Mouse (Mus musculus) liver, embryonic 12.5 days (tissue): ENCODE measurements at regions not wholly inside any gene's neighbourhood (a gene's known extent, or its start where the extent isn't known, plus 50 kb on each side); places are given as distances from the start of the nearest gene placed in this dataset.

Source experiments
- ATAC-seq: fragments of 200-750 bp; cut with Nextera tagmentation; 2 replicates; pipeline ENCODE4 v1.8.0; 2017; ENCODE audit warnings: moderate number of reproducible peaks, mild to moderate bottlenecking, moderate library complexity
- H3K27ac ChIP-seq: fragments of 300-500 bp; sonication (generic); 2 replicates; pipeline ENCODE4 v1.5.1; 2016; ENCODE audit warnings: mild to moderate bottlenecking
- H3K27me3 ChIP-seq: fragments of 300-500 bp; sonication (generic); replicated peaks from 2 replicates; pipeline ENCODE4 v1.6.1; 2016; ENCODE audit warnings: mild to moderate bottlenecking, moderate library complexity
- H3K36me3 ChIP-seq: fragments of 300-500 bp; sonication (generic); 2 replicates; pipeline ENCODE4 v1.6.1; 2016; ENCODE audit warnings: mild to moderate bottlenecking, moderate library complexity
- H3K4me1 ChIP-seq: fragments of 300-500 bp; sonication (generic); 2 replicates; pipeline ENCODE4 v1.6.1; 2016
- H3K4me2 ChIP-seq: fragments of 300-500 bp; sonication (generic); 2 replicates; pipeline ENCODE4 v1.6.1; 2016; ENCODE audit warnings: mild to moderate bottlenecking, moderate library complexity
- H3K4me3 ChIP-seq: fragments of 300-500 bp; sonication (generic); 2 replicates; pipeline ENCODE4 v1.5.1; 2016; ENCODE audit warnings: mild to moderate bottlenecking, moderate library complexity
- H3K9ac ChIP-seq: fragments of 300-500 bp; sonication (generic); 2 replicates; pipeline ENCODE4 v1.6.1; 2016; ENCODE audit warnings: mild to moderate bottlenecking, moderate library complexity
- H3K9me3 ChIP-seq: fragments of 300-500 bp; sonication (generic); replicated peaks from 2 replicates; pipeline ENCODE4 v1.6.1; 2016; ENCODE audit warnings: mild to moderate bottlenecking, moderate library complexity
- WGBS: fragments of 180-500 bp; shearing (Covaris S2); methylation state at CpG from one replicate; pipeline ENCODE4 v1.1.7; 2016; ENCODE audit not compliant: insufficient replicate concordance; 5-methylcytosine and 5-hydroxymethylcytosine counted together

DNA sequence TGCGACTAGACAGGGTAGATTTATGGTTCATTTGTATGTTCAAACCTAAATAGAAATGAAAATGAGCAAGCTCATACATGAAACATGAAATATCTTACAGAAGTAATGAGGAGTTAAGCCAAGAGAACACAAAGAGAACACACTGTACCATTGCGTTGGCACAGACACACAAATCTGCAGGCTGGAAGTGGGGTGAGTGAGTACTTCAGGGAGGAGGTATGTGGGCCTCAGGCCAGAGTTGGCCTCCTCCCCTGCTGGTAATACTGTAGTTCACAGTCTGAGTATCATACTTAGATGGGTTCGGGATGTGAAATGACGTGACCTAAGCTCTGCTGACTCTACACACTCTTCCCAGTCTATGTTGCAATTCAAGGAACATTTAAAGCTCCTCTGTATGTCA lies 624.1 kb downstream of the Rnf144a start:
- H3K36me3 ChIP-seq, result no peaks in the 10 kb centered on the region
- no peak overlapping the region for H3K4me3 ChIP-seq
- no peaks in the 10 kb centered on the region for H3K4me1 ChIP-seq
- WGBS, result 57% methylated on average over 4 of the region's 4 CpGs
- no peak overlapping the region for H3K9ac ChIP-seq
- H3K4me2 ChIP-seq, result no peak overlapping the region
- no peaks in the 10 kb centered on the region for H3K9me3 ChIP-seq
- ATAC-seq, result no peak
- no peaks in the 10 kb centered on the region for H3K27me3 ChIP-seq
- no peak overlapping the region for H3K27ac ChIP-seq

DNA sequence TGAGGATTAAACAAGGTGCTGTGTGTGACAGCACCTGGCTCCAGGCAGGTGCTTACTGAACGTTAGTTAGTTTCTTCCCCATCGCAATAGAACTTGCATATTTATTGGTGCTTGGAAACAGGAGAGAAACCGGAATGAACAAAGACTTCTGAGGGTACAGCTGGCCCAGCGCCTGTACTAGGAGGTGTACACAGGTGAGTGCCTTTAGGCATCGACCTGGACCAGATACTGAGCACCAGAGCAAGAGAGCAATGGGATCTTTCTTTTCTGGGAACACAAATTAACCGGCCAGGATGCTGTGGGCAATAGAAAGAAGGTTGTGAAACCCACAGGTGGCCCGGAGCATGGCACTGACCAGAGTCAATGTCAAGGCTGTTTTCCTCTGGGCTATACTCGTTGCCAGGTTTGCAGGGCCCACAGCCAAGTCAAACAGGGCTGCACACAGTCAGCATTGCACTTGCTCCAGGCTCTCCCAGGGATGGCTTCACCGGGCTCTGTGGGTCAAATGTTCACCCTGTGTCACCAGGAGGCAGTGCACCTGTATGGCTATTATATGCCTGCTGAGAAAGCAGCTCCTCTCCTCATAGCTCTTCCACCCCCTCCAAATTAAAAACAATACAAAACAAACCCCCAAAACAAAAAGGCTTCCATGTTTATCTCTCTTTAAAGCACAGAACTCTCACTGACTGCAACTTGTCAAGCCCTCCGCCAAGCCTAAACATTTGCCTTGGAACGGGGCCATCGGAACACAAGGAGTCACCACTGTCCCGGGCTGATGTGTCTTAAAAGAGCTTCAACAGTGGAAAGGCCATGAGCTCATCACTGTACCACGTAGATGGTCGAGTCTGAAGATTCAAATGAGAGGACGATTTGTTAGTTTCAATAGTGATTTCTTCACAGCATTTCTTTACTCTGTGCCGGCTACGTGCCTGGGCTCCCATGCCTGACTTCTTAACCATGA lies 629.1 kb downstream of the Rnf144a start:
- H3K9ac ChIP-seq, result no peak overlapping the region
- no peaks in the 10 kb centered on the region for H3K27me3 ChIP-seq
- no peak overlapping the region for H3K4me3 ChIP-seq
- H3K9me3 ChIP-seq, result no peaks in the 10 kb centered on the region
- H3K27ac ChIP-seq, result no peak overlapping the region
- H3K4me1 ChIP-seq, result no peaks in the 10 kb centered on the region
- no peak overlapping the region for H3K4me2 ChIP-seq
- no peaks in the 10 kb centered on the region for H3K36me3 ChIP-seq
- ATAC-seq, result no peak
- 66% methylated on average over 18 of the region's 18 CpGs for WGBS

GRCm38 (mm10) chr12:25784401-25784800 lies 630.7 kb downstream of the Rnf144a start:
- H3K4me3 ChIP-seq, result no peak overlapping the region
- WGBS, result 60% methylated on average over 3 of the region's 3 CpGs
- no peak for ATAC-seq
- H3K9me3 ChIP-seq, result no peaks in the 10 kb centered on the region
- H3K9ac ChIP-seq, result no peak overlapping the region
- no peak overlapping the region for H3K4me2 ChIP-seq
- H3K27me3 ChIP-seq, result no peaks in the 10 kb centered on the region
- H3K36me3 ChIP-seq, result no peaks in the 10 kb centered on the region
- H3K27ac ChIP-seq, result no peak overlapping the region
- no peaks in the 10 kb centered on the region for H3K4me1 ChIP-seq

- H3K9me3 ChIP-seq, result no peaks in the 10 kb centered on the region
- H3K4me2 ChIP-seq, result no peak overlapping the region
- H3K36me3 ChIP-seq, result no peaks in the 10 kb centered on the region
- H3K4me1 ChIP-seq, result no peaks in the 10 kb centered on the region
- ATAC-seq, result no peak
- H3K9ac ChIP-seq, result no peak overlapping the region
- WGBS, result 41% methylated on average over 10 of the region's 10 CpGs
- no peak overlapping the region for H3K27ac ChIP-seq
- H3K27me3 ChIP-seq, result no peaks in the 10 kb centered on the region
- no peak overlapping the region for H3K4me3 ChIP-seq
Observed at GRCm38 (mm10) chr12:25782972-25783717, 631.9 kb downstream of the Rnf144a start.

- Histone ChIP-seq H3K4me2 (no peak overlapping the region), H3K27me3 (no peaks in the 10 kb centered on the region), H3K9ac (no peak overlapping the region), H3K36me3 (no peaks in the 10 kb centered on the region), H3K27ac (no peak overlapping the region), H3K4me1 (no peaks in the 10 kb centered on the region), H3K9me3 (no peaks in the 10 kb centered on the region), H3K4me3 (no peak overlapping the region)
- ATAC-seq, result no peak
- 63% methylated on average over 3 of the region's 3 CpGs for WGBS
Observed at GRCm38 (mm10) chr12:25771856-25772255, 643.2 kb downstream of the Rnf144a start.

GRCm38 (mm10) chr12:25768644-25769043 lies 646.4 kb downstream of the Rnf144a start:
- WGBS, result 61% methylated on average over 5 of the region's 5 CpGs

DNA sequence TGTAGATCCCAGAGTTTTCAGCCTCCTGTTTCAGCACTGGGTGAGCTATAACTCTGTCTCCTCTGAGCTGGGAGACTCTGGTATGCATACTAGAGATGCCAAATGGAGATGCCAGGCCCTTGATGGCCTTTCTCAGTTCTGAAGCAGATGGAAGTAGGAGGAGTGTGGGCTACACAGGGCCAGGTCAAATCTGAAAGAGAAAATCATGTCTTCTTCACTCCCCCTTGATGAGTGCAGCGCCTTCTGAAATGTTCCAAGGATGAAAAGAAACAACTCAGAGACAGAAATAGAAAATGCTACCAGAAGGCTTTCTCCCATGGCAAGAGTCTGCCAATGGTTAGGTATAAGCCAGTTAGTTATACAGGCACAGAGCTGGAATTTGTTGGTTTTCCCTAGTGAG lies 652.0 kb downstream of the Rnf144a start:
- WGBS, result 58% methylated on average over 1 of the region's 1 CpGs
- Histone ChIP-seq H3K27me3 (no peaks in the 10 kb centered on the region), H3K9ac (no peak overlapping the region), H3K27ac (no peak overlapping the region), H3K4me3 (no peak overlapping the region), H3K4me2 (no peak overlapping the region), H3K9me3 (no peaks in the 10 kb centered on the region), H3K36me3 (no peaks in the 10 kb centered on the region), H3K4me1 (no peaks in the 10 kb centered on the region)
- ATAC-seq, result no peak

More at GRCm38 (mm10) chr12:25768644-25769043, 646.4 kb downstream of the Rnf144a start:
- Histone ChIP-seq H3K4me1 (no peaks in the 10 kb centered on the region), H3K36me3 (no peaks in the 10 kb centered on the region), H3K27me3 (no peaks in the 10 kb centered on the region), H3K27ac (no peak overlapping the region), H3K4me3 (no peak overlapping the region), H3K9ac (no peak overlapping the region), H3K9me3 (no peaks in the 10 kb centered on the region), H3K4me2 (no peak overlapping the region)
- no peak for ATAC-seq

DNA sequence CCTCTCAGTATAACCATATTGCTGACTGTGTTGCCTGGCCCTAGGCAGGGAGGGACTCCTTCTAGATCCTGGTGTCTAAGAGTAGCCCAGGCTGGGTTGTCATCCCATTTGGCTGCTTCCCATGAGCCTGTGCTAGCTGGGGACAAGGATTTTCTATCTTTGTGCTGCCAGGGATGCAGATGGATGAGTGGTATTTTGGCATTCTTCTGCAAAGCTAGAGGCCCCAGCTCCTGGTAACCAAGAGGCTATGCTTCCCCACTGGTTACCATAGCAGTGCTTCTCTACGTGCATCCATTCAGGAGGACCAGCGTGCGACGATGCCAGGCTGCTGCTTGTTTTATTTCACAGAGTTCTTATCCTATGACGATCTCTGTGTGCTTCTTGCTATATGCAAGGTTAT lies 658.0 kb downstream of the Rnf144a start:
- 73% methylated on average over 5 of the region's 5 CpGs for WGBS
- H3K4me2 ChIP-seq, result no peak overlapping the region
- H3K4me1 ChIP-seq, result no peaks in the 10 kb centered on the region
- H3K9me3 ChIP-seq, result no peaks in the 10 kb centered on the region
- H3K27ac ChIP-seq, result no peak overlapping the region
- ATAC-seq, result no peak
- no peaks in the 10 kb centered on the region for H3K27me3 ChIP-seq
- no peak overlapping the region for H3K4me3 ChIP-seq
- no peaks in the 10 kb centered on the region for H3K36me3 ChIP-seq
- no peak overlapping the region for H3K9ac ChIP-seq

DNA sequence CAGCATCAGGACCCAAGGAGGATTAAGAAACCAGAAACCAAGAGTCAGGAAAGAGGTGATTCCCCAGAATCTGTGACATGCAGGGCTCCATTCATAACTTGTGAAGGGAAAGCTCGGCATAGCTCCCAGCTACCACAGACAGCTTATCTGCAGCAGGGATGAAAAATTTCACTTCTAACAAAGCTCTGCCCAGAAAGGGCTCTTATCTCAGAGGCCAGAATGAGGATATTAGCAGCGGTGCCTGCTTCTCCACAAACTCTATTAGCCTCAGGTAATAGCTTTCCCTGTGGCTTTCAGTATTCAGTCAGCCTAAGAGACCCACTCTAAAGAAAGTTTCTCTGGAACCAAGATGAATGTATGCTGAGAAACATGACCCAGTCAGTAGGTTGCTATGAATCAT lies 636.9 kb upstream of the Id2 start:
- Histone ChIP-seq H3K27me3 (no peaks in the 10 kb centered on the region), H3K36me3 (no peaks in the 10 kb centered on the region), H3K4me1 (no peaks in the 10 kb centered on the region), H3K9ac (no peak overlapping the region), H3K4me2 (no peak overlapping the region), H3K9me3 (no peaks in the 10 kb centered on the region), H3K27ac (no peak overlapping the region), H3K4me3 (no peak overlapping the region)
- ATAC-seq, result no peak
- 22% methylated on average over 2 of the region's 2 CpGs for WGBS

GRCm38 (mm10) chr12:25725774-25726173 lies 628.8 kb upstream of the Id2 start:
- WGBS, result 33% methylated on average over 2 of the region's 2 CpGs

GRCm38 (mm10) chr12:25711186-25711585 lies 614.2 kb upstream of the Id2 start:
- no peak overlapping the region for H3K4me2 ChIP-seq
- ATAC-seq, result no peak
- WGBS, result 79% methylated on average over 1 of the region's 1 CpGs
- no peaks in the 10 kb centered on the region for H3K4me1 ChIP-seq
- H3K27me3 ChIP-seq, result no peaks in the 10 kb centered on the region
- no peaks in the 10 kb centered on the region for H3K9me3 ChIP-seq
- H3K36me3 ChIP-seq, result no peaks in the 10 kb centered on the region
- no peak overlapping the region for H3K27ac ChIP-seq
- H3K4me3 ChIP-seq, result no peak overlapping the region
- H3K9ac ChIP-seq, result no peak overlapping the region

More at GRCm38 (mm10) chr12:25725774-25726173, 628.8 kb upstream of the Id2 start:
- no peak overlapping the region for H3K9ac ChIP-seq
- no peak overlapping the region for H3K27ac ChIP-seq
- no peak overlapping the region for H3K4me3 ChIP-seq
- no peak overlapping the region for H3K4me2 ChIP-seq
- no peaks in the 10 kb centered on the region for H3K9me3 ChIP-seq
- H3K4me1 ChIP-seq, result no peaks in the 10 kb centered on the region
- no peaks in the 10 kb centered on the region for H3K27me3 ChIP-seq
- H3K36me3 ChIP-seq, result no peaks in the 10 kb centered on the region
- no peak for ATAC-seq

DNA sequence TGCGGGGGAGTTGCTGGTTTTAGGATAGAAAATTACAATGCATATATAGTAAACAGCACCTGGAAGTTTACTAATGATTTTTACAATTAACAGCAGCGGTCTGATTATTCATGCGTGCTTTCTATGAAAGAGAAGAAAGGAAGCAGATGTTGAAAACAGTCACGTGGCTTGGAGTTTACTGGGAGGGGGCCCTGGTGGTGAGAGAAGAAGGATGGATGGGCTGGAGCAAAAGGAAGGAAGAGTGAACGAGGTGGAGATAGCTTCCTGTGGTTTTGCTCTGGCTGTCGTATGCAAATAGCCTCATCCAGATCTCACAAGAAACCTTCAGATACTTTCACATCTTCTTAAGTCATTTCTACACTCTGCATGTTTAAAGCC lies 606.1 kb upstream of the Id2 start:
- no peak for ATAC-seq
- H3K9me3 ChIP-seq, result no peaks in the 10 kb centered on the region
- no peak overlapping the region for H3K27ac ChIP-seq
- no peak overlapping the region for H3K4me3 ChIP-seq
- 12% methylated on average over 6 of the region's 6 CpGs for WGBS
- no peak overlapping the region for H3K4me2 ChIP-seq
- no peak overlapping the region for H3K9ac ChIP-seq
- no peaks in the 10 kb centered on the region for H3K4me1 ChIP-seq
- H3K27me3 ChIP-seq, result no peaks in the 10 kb centered on the region; the same call in 1 of the 2 replicates
- H3K36me3 ChIP-seq, result no peaks in the 10 kb centered on the region
